Mouse (Mus musculus): Measurements from ENCODE around the gene Gse1. TPM values are rescaled to one million over a fixed set of nuclear protein-coding genes. Genes with fewer than 3 reads are reported as not detected.

The Gse1 gene
- polyA plus RNA-seq, 1 experiment from 2014 or later = 10.8 TPM

- H3K9me3 ChIP-seq = no peaks in the 10 kb centered on the region
- no peak overlapping the region for H3K27ac ChIP-seq
- no peak overlapping the region for H3K9ac ChIP-seq
- no peak overlapping the region for H3K4me2 ChIP-seq
- H3K36me3 ChIP-seq = no peaks in the 10 kb centered on the region
- no peak for ATAC-seq (ENCODE audit: insufficient read depth, low FRiP score, low read depth)
- 90% methylated on average over 5 of the region's 5 CpGs for WGBS
- no peak overlapping the region for H3K4me3 ChIP-seq (replicated peaks)
- no peaks in the 10 kb centered on the region for H3K27me3 ChIP-seq (replicated peaks)
- peaks cover 58% of the 10 kb centered on the region for H3K4me1 ChIP-seq
Measured at GRCm38 (mm10) chr8:120560535-120560934, 332.3 kb downstream of the Gse1 start.

- Histone ChIP-seq H3K4me3 (replicated peaks) (no peak overlapping the region), H3K9ac (no peak overlapping the region), H3K27ac (no peak overlapping the region), H3K4me1 (peaks cover 52% of the 10 kb centered on the region), H3K9me3 (no peaks in the 10 kb centered on the region), H3K36me3 (peaks cover 5% of the 10 kb centered on the region), H3K4me2 (no peak overlapping the region), H3K27me3 (replicated peaks) (no peaks in the 10 kb centered on the region)
- 81% methylated on average over 22 of the region's 22 CpGs for WGBS
- ATAC-seq (ENCODE audit: insufficient read depth, low FRiP score, low read depth) = no peak
Measured at GRCm38 (mm10) chr8:120561539-120562435, 333.5 kb downstream of the Gse1 start.

GRCm38 (mm10) chr8:120562680-120563347, 334.6 kb downstream of the Gse1 start:
- H3K9me3 ChIP-seq = no peaks in the 10 kb centered on the region
- no peak overlapping the region for H3K9ac ChIP-seq
- no peak overlapping the region for H3K4me2 ChIP-seq
- peak overlapping the region; percentile 78 for H3K27ac ChIP-seq
- H3K4me1 ChIP-seq = peaks cover 48% of the 10 kb centered on the region
- peaks cover 15% of the 10 kb centered on the region for H3K36me3 ChIP-seq
- no peaks in the 10 kb centered on the region for H3K27me3 ChIP-seq (replicated peaks)
- WGBS = 82% methylated on average over 18 of the region's 18 CpGs
- ATAC-seq (ENCODE audit: insufficient read depth, low FRiP score, low read depth) = no peak
- H3K4me3 ChIP-seq (replicated peaks) = no peak overlapping the region

- 27% methylated on average over 8 of the region's 8 CpGs for WGBS
- Histone ChIP-seq H3K4me3 (replicated peaks) (no peak overlapping the region), H3K4me1 (peaks cover 45% of the 10 kb centered on the region), H3K4me2 (peak overlapping the region; percentile 26; the same call in 1 of the 2 replicates), H3K9ac (no peak overlapping the region), H3K27ac (peak overlapping the region; percentile 78), H3K9me3 (no peaks in the 10 kb centered on the region), H3K36me3 (peaks cover 21% of the 10 kb centered on the region), H3K27me3 (replicated peaks) (no peaks in the 10 kb centered on the region)
- 0 out of 2 replicates have a peak, but pooled peaks have one; percentile 5 for ATAC-seq (ENCODE audit: insufficient read depth, low FRiP score, low read depth)
Measured at GRCm38 (mm10) chr8:120563348-120563724, 335.1 kb downstream of the Gse1 start.

DNA sequence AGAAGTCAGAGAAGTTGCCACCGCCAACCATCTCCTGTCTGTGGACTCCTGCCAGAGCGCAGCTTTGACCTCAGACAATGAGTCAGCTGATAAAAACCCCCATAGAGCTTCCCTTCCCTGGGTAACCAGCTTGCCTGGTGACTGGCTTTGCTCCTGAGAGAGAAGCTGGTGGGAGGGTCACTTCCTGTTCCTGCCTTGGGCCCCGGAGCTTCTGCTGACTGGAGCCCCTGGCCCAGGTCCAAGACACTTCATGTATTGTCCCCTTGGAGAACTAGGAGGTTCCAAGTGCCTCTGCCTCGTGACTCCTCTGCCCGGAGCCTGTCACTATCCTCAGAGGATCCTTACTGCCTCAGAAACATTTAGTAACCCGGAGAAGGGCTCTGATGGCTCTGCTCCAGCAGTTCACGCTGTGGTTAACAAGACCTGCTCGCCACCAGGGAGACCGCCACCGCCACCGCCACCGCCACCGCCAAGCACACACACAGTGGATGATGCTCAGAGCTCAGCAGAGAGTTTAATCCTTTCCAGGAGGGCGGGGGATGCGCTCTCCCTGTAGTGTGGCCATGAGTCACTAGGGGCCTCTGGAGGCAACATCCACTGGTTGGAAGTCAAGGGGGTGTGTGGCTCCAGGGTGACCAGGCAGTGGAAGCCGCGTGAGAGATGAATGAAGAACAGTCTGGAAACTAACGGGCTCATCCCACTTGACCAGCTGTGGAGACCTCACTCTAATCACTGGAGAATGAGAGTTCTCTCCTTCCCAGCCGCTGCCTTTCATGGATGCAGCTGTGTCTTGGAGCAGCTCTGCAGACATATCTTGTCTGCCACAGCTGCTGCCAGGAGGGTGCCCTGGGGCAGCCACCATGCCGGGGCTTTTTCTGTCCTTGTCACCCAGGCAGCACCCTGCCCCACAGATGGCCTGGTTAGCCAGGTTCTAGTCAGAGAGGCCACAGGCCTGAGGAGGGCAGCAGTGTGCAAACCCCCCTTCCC, 335.9 kb downstream of the Gse1 start:
- Histone ChIP-seq H3K4me3 (replicated peaks) (no peak overlapping the region), H3K4me1 (peaks cover 45% of the 10 kb centered on the region), H3K9me3 (no peaks in the 10 kb centered on the region), H3K36me3 (peaks cover 28% of the 10 kb centered on the region), H3K9ac (no peak overlapping the region), H3K27ac (peak overlapping the region; percentile 78), H3K4me2 (peak overlapping the region; percentile 26; the same call in 1 of the 2 replicates), H3K27me3 (replicated peaks) (no peaks in the 10 kb centered on the region)
- WGBS = 32% methylated on average over 20 of the region's 20 CpGs
- peak; percentile 33; the same call in 1 of the 2 replicates for ATAC-seq (ENCODE audit: insufficient read depth, low FRiP score, low read depth)

DNA sequence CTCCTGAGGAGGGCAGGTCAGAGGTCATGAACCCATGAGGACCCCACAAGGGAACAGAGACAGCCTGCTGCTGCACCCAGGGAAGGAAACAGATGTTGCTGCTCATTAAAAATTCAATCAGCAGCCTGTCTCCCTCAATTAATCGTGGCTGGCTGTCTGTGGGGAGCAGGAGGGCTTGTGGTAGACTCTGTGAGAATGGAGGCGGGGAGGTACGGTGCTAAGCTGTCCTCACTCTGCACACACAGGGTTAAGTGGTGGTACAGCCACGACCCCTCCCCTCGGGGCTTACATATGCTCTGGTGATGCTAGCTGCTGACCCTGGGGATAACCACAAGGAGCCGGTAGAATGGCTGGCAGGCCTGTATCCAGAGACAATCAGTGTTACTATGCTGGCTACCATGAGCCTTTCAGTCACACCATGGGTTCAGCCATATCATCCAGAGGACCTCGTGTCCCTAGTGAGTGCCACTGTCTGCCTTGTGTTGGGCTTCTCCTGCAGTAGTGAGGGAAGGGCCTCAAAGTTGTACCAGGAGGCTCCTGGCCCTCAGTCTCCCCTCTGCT, 337.0 kb downstream of the Gse1 start:
- Histone ChIP-seq H3K36me3 (peaks cover 33% of the 10 kb centered on the region), H3K4me3 (replicated peaks) (no peak overlapping the region), H3K9ac (no peak overlapping the region), H3K4me1 (peaks cover 45% of the 10 kb centered on the region), H3K27me3 (replicated peaks) (no peaks in the 10 kb centered on the region), H3K27ac (peak overlapping the region; percentile 78), H3K4me2 (no peak overlapping the region), H3K9me3 (no peaks in the 10 kb centered on the region)
- WGBS = 33% methylated on average over 7 of the region's 7 CpGs
- ATAC-seq (ENCODE audit: insufficient read depth, low FRiP score, low read depth) = no peak

- H3K27me3 ChIP-seq (replicated peaks) = no peaks in the 10 kb centered on the region
- H3K9me3 ChIP-seq = no peaks in the 10 kb centered on the region
- no peak for ATAC-seq (ENCODE audit: insufficient read depth, low FRiP score, low read depth)
- peaks cover 41% of the 10 kb centered on the region for H3K4me1 ChIP-seq
- H3K9ac ChIP-seq = no peak overlapping the region
- peaks cover 40% of the 10 kb centered on the region for H3K36me3 ChIP-seq
- no peak overlapping the region for H3K4me3 ChIP-seq (replicated peaks)
- no peak overlapping the region for H3K4me2 ChIP-seq
- 91% methylated on average over 8 of the region's 8 CpGs for WGBS
- H3K27ac ChIP-seq = no peak overlapping the region
Measured at GRCm38 (mm10) chr8:120566681-120567080, 338.4 kb downstream of the Gse1 start.

DNA sequence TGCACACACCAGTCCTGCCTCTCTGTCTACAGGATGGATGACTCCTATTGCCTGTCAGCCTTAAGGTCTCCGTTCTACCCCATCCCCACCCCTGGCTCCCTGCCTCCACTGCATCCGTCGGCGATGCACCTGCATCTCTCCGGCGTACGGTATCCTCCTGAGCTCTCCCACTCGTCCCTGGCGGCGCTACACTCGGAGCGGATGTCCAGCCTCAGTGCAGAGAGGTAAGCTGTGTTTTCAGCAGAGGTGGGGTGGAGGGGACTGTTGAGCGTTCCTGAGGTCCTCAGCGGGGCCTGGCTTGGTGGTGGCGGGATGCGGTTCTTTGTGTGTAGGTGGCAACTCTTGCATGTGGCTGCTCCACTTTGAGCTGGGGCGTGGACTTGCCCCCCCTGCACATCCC, 339.5 kb downstream of the Gse1 start:
- peaks cover 50% of the 10 kb centered on the region for H3K36me3 ChIP-seq
- peaks cover 30% of the 10 kb centered on the region for H3K4me1 ChIP-seq

GRCm38 (mm10) chr8:120568164-120568798, 340.0 kb downstream of the Gse1 start:
- H3K36me3 ChIP-seq = peaks cover 55% of the 10 kb centered on the region
- H3K4me3 ChIP-seq (replicated peaks) = no peak overlapping the region
- H3K27ac ChIP-seq = no peak overlapping the region
- H3K9me3 ChIP-seq = no peaks in the 10 kb centered on the region
- WGBS = 94% methylated on average over 37 of the region's 37 CpGs
- no peak for ATAC-seq (ENCODE audit: insufficient read depth, low FRiP score, low read depth)
- no peak overlapping the region for H3K9ac ChIP-seq
- H3K27me3 ChIP-seq (replicated peaks) = no peaks in the 10 kb centered on the region
- peaks cover 25% of the 10 kb centered on the region for H3K4me1 ChIP-seq
- H3K4me2 ChIP-seq = no peak overlapping the region

More for the DNA sequence above, 339.5 kb downstream of the Gse1 start:
- H3K27me3 ChIP-seq (replicated peaks) = no peaks in the 10 kb centered on the region
- H3K9me3 ChIP-seq = no peaks in the 10 kb centered on the region
- no peak overlapping the region for H3K27ac ChIP-seq
- 95% methylated on average over 17 of the region's 17 CpGs for WGBS
- no peak overlapping the region for H3K9ac ChIP-seq
- ATAC-seq (ENCODE audit: insufficient read depth, low FRiP score, low read depth) = no peak
- no peak overlapping the region for H3K4me2 ChIP-seq
- no peak overlapping the region for H3K4me3 ChIP-seq (replicated peaks)

DNA sequence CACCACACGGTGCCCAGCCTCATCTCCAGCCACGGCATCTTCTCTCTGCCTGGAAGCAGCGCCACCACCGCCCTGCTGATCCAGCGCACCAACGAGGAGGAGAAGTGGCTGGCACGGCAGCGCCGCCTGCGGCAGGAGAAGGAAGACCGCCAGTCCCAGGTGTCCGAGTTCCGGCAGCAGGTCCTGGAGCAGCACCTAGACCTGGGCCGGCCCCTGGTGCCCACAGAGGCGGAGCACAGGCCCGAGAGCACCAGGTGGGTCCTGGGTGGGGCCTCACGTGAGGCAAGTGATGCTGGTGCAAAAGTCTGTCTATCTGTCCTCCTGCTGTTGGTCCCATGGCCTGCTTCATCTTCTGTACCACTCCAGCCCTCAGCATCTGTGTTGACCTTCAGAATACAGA, 340.9 kb downstream of the Gse1 start:
- no peak for ATAC-seq (ENCODE audit: insufficient read depth, low FRiP score, low read depth)
- H3K27ac ChIP-seq = no peak overlapping the region
- H3K4me1 ChIP-seq = peaks cover 16% of the 10 kb centered on the region
- H3K4me2 ChIP-seq = no peak overlapping the region
- H3K9me3 ChIP-seq = no peaks in the 10 kb centered on the region
- no peak overlapping the region for H3K9ac ChIP-seq
- H3K36me3 ChIP-seq = peaks cover 62% of the 10 kb centered on the region
- H3K4me3 ChIP-seq (replicated peaks) = no peak overlapping the region
- no peaks in the 10 kb centered on the region for H3K27me3 ChIP-seq (replicated peaks)
- 89% methylated on average over 17 of the region's 17 CpGs for WGBS

All from stomach, embryonic 15.5 days (tissue).